Mouse (Mus musculus) heart, embryonic 11.5 days (tissue): ENCODE measurements around the gene Fam107a. TPM values are rescaled to one million over a fixed set of nuclear protein-coding genes. Genes with fewer than 3 reads are reported as not detected.

Source experiments
- ATAC-seq: fragments of 200-750 bp; cut with Nextera tagmentation; replicated peaks from 2 replicates; pipeline ENCODE4 v1.8.0; 2017; ENCODE audit warnings: moderate library complexity; ENCODE audit not compliant: insufficient number of reproducible peaks, low FRiP score, low TSS enrichment
- H3K27ac ChIP-seq: fragments of 300-500 bp; sonication (generic); 2 replicates; pipeline ENCODE4 v1.5.1; 2014; ENCODE audit warnings: mild to moderate bottlenecking, low read depth, low read length
- H3K27me3 ChIP-seq: fragments of 300-500 bp; sonication (generic); 2 replicates; pipeline ENCODE4 v1.6.1; 2014; ENCODE audit warnings: mild to moderate bottlenecking, low read length, mixed read lengths; ENCODE audit not compliant: control insufficient read depth, insufficient read depth
- H3K36me3 ChIP-seq: fragments of 300-500 bp; sonication (generic); 2 replicates; pipeline ENCODE4 v1.6.1; 2014; ENCODE audit warnings: mild to moderate bottlenecking, low read length, moderate library complexity, mixed read lengths; ENCODE audit not compliant: control insufficient read depth, insufficient read depth
- H3K4me1 ChIP-seq: fragments of 300-500 bp; sonication (generic); 2 replicates; pipeline ENCODE4 v1.6.1; 2014; ENCODE audit warnings: low read length; ENCODE audit not compliant: control insufficient read depth, insufficient read depth
- H3K4me2 ChIP-seq: fragments of 300-500 bp; sonication (generic); 2 replicates; pipeline ENCODE4 v1.6.1; 2014; ENCODE audit warnings: mild to moderate bottlenecking, moderate library complexity
- H3K4me3 ChIP-seq: fragments of 300-500 bp; sonication (generic); 2 replicates; pipeline ENCODE4 v1.5.1; 2014; ENCODE audit warnings: low read depth, low read length
- H3K9ac ChIP-seq: fragments of 300-500 bp; sonication (generic); 2 replicates; pipeline ENCODE4 v1.6.1; 2014; ENCODE audit warnings: mild to moderate bottlenecking, low read depth, low read length, moderate library complexity
- H3K9me3 ChIP-seq: fragments of 300-500 bp; sonication (generic); replicated peaks from 2 replicates; pipeline ENCODE4 v1.6.1; 2016; ENCODE audit warnings: low read length; ENCODE audit not compliant: control insufficient read depth
- WGBS: fragments of 180-500 bp; shearing (Covaris S2); extraction: QIAGEN DNeasy Blood & Tissue Kit; methylation state at CpG from one replicate; pipeline ENCODE4 v1.1.7; 2014; ENCODE audit not compliant: insufficient replicate concordance; 5-methylcytosine and 5-hydroxymethylcytosine counted together
- polyA plus RNA-seq: library from polyadenylated mRNA; unstranded; fragments of >200 nt; fragmentation: Nextera tagmentation; extraction: Ambion mirVana; gene quantifications from 2 replicates; pipeline ENCODE4 v1.2.1, GENCODE M21; 2014

Gene Fam107a
- polyA plus RNA-seq, 1 experiment from 2014 or later, result 0.30 TPM

DNA sequence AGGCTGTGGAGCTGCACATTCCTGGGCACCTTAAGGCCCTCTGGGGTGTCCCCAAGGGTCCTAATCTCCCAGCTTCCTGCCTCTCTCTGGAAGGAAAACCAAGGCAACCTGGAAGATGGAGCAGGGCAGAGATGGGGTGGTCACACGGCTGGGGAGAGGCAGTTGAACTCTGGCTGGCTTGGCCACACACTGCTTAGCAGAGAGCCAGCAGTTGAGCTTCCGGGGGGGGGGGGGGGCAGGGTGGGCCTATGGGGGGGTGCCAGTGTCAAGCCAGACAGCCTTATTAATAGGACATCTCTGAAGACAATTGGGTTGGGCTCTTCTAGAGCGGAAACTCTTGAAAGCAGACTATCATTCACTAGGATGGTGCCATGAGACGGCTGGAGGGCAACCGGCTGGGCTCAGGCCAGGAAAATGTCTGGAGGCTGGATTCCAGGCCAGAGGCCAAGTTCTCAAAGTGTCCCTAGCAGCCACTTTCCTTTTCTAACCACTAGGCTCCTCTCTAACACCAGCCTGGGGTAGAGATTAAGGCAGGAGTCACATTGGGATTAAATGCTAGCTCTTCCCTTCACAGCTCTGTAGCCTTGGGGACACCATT lies 24.8 kb upstream of the Fam107a start:
- Histone ChIP-seq H3K27ac (no peak overlapping the region), H3K9ac (no peak overlapping the region), H3K4me2 (no peak overlapping the region), H3K9me3 (no peaks in the 10 kb centered on the region), H3K27me3 (no peaks in the 10 kb centered on the region), H3K4me1 (no peaks in the 10 kb centered on the region), H3K4me3 (no peak overlapping the region), H3K36me3 (no peaks in the 10 kb centered on the region)
- 56% methylated on average over 5 of the region's 5 CpGs for WGBS
- no peak for ATAC-seq

DNA sequence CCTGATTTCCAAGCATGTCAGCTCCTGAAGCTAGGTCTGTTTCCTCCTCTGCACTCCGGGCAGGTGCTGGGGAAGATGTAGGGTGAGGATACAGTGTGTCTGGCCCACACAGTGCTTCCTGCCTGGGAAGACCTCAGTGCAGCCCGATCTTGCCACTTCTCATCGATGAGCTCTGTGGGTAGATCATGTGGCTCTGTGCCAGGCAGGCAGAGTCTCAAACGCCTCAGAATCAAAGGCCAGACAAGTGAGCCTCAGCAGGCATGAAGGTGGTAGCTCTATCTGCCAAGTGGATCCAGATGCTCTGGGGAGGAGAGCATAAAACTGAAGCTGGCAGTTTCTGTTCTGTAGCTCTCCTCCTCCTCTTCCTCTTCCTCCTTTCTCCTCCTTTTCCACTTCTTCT lies 22.4 kb upstream of the Fam107a start:
- no peaks in the 10 kb centered on the region for H3K4me1 ChIP-seq
- no peaks in the 10 kb centered on the region for H3K27me3 ChIP-seq
- H3K4me2 ChIP-seq, result no peak overlapping the region
- no peak for ATAC-seq
- H3K9ac ChIP-seq, result no peak overlapping the region
- 66% methylated on average over 4 of the region's 4 CpGs for WGBS
- no peaks in the 10 kb centered on the region for H3K9me3 ChIP-seq
- no peak overlapping the region for H3K27ac ChIP-seq
- no peak overlapping the region for H3K4me3 ChIP-seq
- H3K36me3 ChIP-seq, result no peaks in the 10 kb centered on the region

- Histone ChIP-seq H3K4me2 (no peak overlapping the region), H3K27me3 (0 out of 2 replicates have a peak, but pooled peaks cover 2% of the 10 kb centered on the region), H3K36me3 (no peaks in the 10 kb centered on the region), H3K9me3 (no peaks in the 10 kb centered on the region), H3K27ac (no peak overlapping the region), H3K4me3 (no peak overlapping the region), H3K4me1 (no peaks in the 10 kb centered on the region), H3K9ac (no peak overlapping the region)
- 53% methylated on average over 10 of the region's 10 CpGs for WGBS
- no peak for ATAC-seq
These were observed 18.1 kb upstream of the Fam107a start for GRCm38 (mm10) chr14:8335947-8336346.

DNA sequence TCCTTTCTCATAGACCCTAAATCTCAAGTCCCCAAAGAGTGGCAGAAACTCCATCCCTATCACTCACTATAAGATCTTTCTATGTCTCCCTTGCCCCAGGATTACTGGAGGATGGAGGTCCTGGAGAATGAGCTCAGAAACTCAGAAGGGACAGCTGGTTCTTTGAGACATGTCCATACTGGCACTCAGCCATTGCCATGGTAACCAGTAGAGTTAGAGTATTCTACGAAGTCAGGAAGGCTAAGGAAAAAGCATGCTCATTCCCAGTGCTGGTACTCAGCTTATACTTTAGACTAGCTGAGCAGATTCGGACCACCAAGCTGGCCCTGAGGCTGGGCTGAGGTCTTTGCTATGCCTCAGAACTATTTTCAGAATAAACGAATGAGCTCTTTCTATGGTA lies 16.7 kb upstream of the Fam107a start:
- Histone ChIP-seq H3K27ac (no peak overlapping the region), H3K36me3 (no peaks in the 10 kb centered on the region), H3K9ac (no peak overlapping the region), H3K4me1 (no peaks in the 10 kb centered on the region), H3K4me3 (no peak overlapping the region), H3K4me2 (no peak overlapping the region), H3K27me3 (peaks cover 2% of the 10 kb centered on the region; the same call in 1 of the 2 replicates), H3K9me3 (no peaks in the 10 kb centered on the region)
- no peak for ATAC-seq
- 73% methylated on average over 3 of the region's 3 CpGs for WGBS

DNA sequence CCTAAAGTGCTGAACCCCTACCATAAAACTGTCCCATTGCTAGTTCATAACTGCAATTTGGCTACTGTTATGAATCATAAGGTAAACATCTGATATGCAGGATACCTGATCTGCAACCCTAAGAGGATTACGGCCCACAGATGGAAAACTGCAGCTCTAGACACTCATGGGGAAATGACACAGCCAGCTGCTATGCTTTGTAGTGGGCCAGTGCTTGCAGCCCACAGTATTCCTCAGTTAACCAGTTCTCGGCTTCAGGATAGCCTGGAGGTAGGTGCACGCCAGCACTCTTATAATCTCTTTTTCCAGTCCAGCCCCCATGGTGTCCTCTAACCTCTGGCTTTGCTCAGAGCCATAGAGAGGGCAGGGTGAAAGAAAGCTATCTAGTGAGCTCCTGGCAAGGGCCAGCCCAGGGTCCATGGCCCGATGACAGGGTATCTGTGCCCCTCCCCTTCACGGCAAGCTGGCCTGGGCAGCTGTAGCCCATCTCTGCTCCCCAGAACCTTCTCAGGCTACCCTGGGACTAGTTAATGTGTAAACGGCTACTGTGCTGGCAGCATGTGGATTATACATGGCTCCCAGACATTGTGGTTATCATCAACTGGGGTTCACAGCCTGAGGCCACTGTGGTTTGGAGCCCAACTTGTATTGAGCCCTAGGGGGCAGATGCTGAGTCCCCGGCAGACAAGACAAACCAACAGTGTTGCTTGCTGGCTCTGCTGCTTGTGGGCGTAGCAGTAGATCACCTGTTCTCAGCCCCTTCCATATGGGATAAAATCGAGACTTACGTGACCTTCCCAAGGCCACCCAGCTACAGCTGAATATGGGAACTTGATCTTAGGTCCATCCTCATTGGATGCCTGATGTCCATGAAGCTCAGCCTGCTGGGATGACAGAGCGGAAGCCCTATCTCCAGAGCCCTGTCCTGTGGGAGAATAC lies 14.8 kb upstream of the Fam107a start:
- no peaks in the 10 kb centered on the region for H3K4me1 ChIP-seq
- 79% methylated on average over 11 of the region's 11 CpGs for WGBS
- ATAC-seq, result no peak

DNA sequence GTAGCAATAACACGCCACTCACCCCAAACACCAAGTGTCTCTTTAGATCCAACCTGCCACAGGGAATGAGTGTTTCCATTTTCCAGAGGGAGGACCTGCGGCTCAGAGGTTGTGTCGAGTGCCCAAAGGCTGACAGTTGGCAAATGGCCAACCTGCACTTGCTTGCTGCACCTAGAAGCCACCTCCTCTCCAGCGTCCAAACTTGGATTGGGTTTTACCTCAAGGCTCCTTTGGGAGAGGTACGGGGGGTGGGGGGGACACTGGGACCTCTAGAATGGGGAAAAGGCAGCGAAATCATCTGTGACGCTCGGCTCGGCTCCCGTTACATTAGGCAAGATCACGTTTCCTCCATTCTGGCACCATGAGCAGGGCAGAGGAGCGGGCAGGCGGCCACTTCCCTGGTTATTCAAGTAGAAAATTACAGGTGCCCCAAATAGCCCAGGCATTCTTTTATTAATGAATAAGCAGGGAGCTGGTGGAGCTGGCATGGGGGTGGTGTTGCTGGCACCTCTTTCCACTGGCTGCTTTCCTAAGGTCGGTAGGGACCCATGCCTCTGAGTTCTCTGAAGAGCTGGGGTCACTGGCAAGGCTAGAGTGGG lies 13.6 kb upstream of the Fam107a start:
- no peak for ATAC-seq
- 79% methylated on average over 14 of the region's 14 CpGs for WGBS

More for the DNA sequence above, 14.8 kb upstream of the Fam107a start:
- no peak overlapping the region for H3K27ac ChIP-seq
- H3K4me2 ChIP-seq, result no peak overlapping the region
- H3K27me3 ChIP-seq, result peaks cover 2% of the 10 kb centered on the region; the same call in 1 of the 2 replicates
- no peaks in the 10 kb centered on the region for H3K9me3 ChIP-seq
- no peak overlapping the region for H3K4me3 ChIP-seq
- no peaks in the 10 kb centered on the region for H3K36me3 ChIP-seq
- H3K9ac ChIP-seq, result no peak overlapping the region

DNA sequence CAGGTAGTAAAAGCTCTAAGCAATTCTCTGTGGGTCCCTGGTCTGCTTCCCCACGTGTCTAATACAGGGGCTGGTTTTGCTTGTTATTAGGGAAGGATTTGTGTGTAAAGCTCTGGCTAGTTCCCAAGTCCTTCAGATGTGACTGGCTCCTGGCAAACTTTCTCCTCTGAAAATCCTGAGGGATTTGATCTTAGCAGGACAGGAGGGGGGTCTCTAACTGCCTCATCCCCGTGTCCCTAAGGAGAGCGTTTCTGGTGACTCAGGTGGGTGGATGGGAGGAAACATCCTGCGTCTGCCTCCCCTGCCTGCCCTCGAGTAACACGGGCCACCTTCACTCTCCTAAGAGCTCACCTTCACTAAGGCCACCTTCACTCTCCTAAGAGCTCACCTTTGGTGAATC lies 12.6 kb upstream of the Fam107a start:
- ATAC-seq, result no peak

More for the DNA sequence above, 13.6 kb upstream of the Fam107a start:
- H3K4me1 ChIP-seq, result no peaks in the 10 kb centered on the region
- H3K4me2 ChIP-seq, result no peak overlapping the region
- no peak overlapping the region for H3K27ac ChIP-seq
- peaks cover 2% of the 10 kb centered on the region; the same call in 1 of the 2 replicates for H3K27me3 ChIP-seq
- no peak overlapping the region for H3K4me3 ChIP-seq
- H3K9ac ChIP-seq, result no peak overlapping the region
- no peaks in the 10 kb centered on the region for H3K36me3 ChIP-seq
- H3K9me3 ChIP-seq, result no peaks in the 10 kb centered on the region

GRCm38 (mm10) chr14:8329552-8329951 lies 11.7 kb upstream of the Fam107a start:
- Histone ChIP-seq H3K9ac (no peak overlapping the region), H3K27ac (no peak overlapping the region), H3K36me3 (no peaks in the 10 kb centered on the region), H3K27me3 (peaks cover 2% of the 10 kb centered on the region; the same call in 1 of the 2 replicates), H3K4me2 (no peak overlapping the region), H3K9me3 (no peaks in the 10 kb centered on the region), H3K4me3 (no peak overlapping the region), H3K4me1 (no peaks in the 10 kb centered on the region)
- no peak for ATAC-seq
- WGBS, result 60% methylated on average over 4 of the region's 4 CpGs

More for the DNA sequence above, 12.6 kb upstream of the Fam107a start:
- 69% methylated on average over 6 of the region's 6 CpGs for WGBS
- Histone ChIP-seq H3K36me3 (no peaks in the 10 kb centered on the region), H3K9ac (no peak overlapping the region), H3K4me1 (no peaks in the 10 kb centered on the region), H3K9me3 (no peaks in the 10 kb centered on the region), H3K27ac (no peak overlapping the region), H3K27me3 (peaks cover 2% of the 10 kb centered on the region; the same call in 1 of the 2 replicates), H3K4me2 (no peak overlapping the region), H3K4me3 (no peak overlapping the region)
